Mouse (Mus musculus): Measurements from ENCODE around the gene Dmrtc2. TPM values are rescaled to one million over a fixed set of nuclear protein-coding genes. Genes with fewer than 3 reads are reported as not detected.

The Dmrtc2 gene
- total and polyA plus RNA-seq, 3 experiments, result not detected

DNA sequence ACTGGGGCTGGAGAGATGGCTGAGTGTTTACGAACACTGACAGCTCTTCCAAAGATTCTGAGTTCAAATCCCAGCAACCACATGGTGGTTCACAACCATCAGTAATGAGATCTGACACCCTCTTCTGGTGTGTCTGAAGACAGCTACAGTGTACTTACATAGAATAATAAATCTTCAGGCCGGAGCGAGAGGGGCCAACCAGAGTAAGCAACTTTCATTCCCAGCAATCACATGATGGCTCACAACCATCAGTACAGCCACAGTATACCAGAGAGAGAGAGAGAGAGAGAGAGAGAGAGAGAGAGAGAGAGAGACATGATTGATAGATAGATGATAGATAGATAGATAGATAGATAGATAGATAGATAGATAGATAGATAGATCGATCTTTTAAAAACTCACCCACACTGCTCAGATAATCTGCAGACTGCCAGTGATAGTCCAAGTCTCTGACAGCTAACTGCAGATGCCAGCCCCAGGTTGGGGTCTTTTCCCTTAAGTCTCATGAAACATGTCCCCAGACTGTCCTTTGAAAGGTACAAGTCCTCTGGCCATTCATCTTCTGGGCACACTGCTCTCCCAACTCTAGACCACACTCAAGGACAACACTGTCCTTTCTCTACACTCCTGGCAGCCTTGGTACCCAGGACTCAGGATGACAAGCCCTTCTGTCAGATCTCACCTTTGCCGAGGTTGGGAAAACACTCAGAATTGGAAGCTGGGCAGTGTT, 18.1 kb upstream of the Dmrtc2 start:
- H3K4me1 ChIP-seq (ENCODE audit: control insufficient read depth in 1 of 2, insufficient read depth in 2 of 2, low read length in 2 of 2), result peaks cover 7 to 15% of the 10 kb centered on the region in 2 experiments
- peak overlapping the region; percentile 97 for H3K27ac ChIP-seq (ENCODE audit: control insufficient read depth, low read depth, low read length)
- H3K9ac ChIP-seq (ENCODE audit: control insufficient read depth, low read depth, low read length, poor library complexity, severe bottlenecking), result peak overlapping the region; percentile 80
- H3K79me2 ChIP-seq (ENCODE audit: control insufficient read depth, insufficient read depth, low read length, poor library complexity), result no peaks in the 10 kb centered on the region; the same call in 1 of the 2 replicates
- DNase-seq (ENCODE audit: low read depth, low spot score), result peak; percentile 56
- peaks cover 0 to 15% of the 10 kb centered on the region in 2 experiments; a peak in 2 of 4 replicates for H3K36me3 ChIP-seq (ENCODE audit: control insufficient read depth in 1 of 2, insufficient read depth in 2 of 2, low read length in 2 of 2)
- no peaks in the 10 kb centered on the region for H3K9me3 ChIP-seq (replicated peaks; ENCODE audit: insufficient read depth, low read length)
- peak overlapping the region; percentile 47 to 53 for H3K4me3 ChIP-seq (ENCODE audit: control insufficient read depth in 1 of 2, insufficient read depth in 1 of 2, low read depth in 2 of 2, low read length in 2 of 2)
- TF ChIP-seq GATA1 (IDR thresholded peaks at IDR 0.05; ENCODE audit: low read depth, low read length) (peak; percentile 63; the same call in 1 of the 2 replicates), USF1 (IDR thresholded peaks at IDR 0.05; ENCODE audit: low read depth, low read length) (peak; percentile 49; the same call in 1 of the 2 replicates), TBP (IDR thresholded peaks at IDR 0.05; ENCODE audit: low read depth, low read length) (no peak)
- H3K27me3 ChIP-seq (ENCODE audit: control insufficient read depth in 1 of 2, insufficient read depth in 2 of 2, low read length in 2 of 2), result no peaks in the 10 kb centered on the region

DNA sequence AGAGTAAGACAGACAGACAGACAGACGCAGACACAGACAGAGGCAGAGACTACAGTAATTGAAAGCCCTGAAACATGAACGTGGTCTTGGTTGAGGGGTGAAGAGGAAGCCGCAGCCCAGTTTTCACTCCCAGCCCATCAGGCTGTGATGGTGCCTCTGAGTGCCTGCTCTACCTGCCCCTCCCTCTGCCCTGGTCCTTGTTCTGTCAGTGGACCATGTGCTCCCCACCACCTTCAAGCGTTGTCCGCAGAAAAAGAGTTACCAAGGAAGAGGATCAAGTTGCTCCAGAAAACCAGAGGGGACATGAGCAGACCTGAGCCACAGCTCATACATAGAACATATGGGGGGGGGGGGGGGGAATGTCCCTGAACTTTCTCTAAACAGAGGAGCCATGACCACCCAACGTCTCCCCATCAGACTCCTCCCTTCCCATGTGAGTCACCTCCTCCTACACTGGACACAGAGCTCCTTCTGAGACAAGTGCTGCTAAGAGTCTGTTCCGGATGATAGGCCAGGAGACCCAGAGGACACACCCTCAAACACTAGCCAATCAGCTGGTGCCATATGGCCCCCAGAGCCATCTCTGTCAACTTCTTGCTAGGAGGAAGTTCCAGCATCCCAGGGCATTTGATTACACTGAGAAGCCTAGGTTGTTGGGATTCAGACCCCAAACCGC, 17.2 kb upstream of the Dmrtc2 start:
- peak; percentile 98 for DNase-seq (ENCODE audit: low read depth, low spot score)
- Histone ChIP-seq H3K36me3 (ENCODE audit: control insufficient read depth in 1 of 2, insufficient read depth in 2 of 2, low read length in 2 of 2) (peaks cover 0 to 15% of the 10 kb centered on the region in 2 experiments; a peak in 2 of 4 replicates), H3K4me1 (ENCODE audit: control insufficient read depth in 1 of 2, insufficient read depth in 2 of 2, low read length in 2 of 2) (peaks cover 7 to 15% of the 10 kb centered on the region in 2 experiments), H3K9me3 (replicated peaks; ENCODE audit: insufficient read depth, low read length) (no peaks in the 10 kb centered on the region), H3K27me3 (ENCODE audit: control insufficient read depth in 1 of 2, insufficient read depth in 2 of 2, low read length in 2 of 2) (no peaks in the 10 kb centered on the region), H3K9ac (ENCODE audit: control insufficient read depth, low read depth, low read length, poor library complexity, severe bottlenecking) (peak overlapping the region; percentile 80), H3K4me3 (ENCODE audit: control insufficient read depth in 1 of 2, insufficient read depth in 1 of 2, low read depth in 2 of 2, low read length in 2 of 2) (peak overlapping the region; percentile 47 to 53), H3K79me2 (ENCODE audit: control insufficient read depth, insufficient read depth, low read length, poor library complexity) (no peaks in the 10 kb centered on the region; the same call in 1 of the 2 replicates), H3K27ac (ENCODE audit: control insufficient read depth, low read depth, low read length) (peak overlapping the region; percentile 97)
- no peak for TF ChIP-seq SMC3 (IDR thresholded peaks at IDR 0.05; ENCODE audit: low read depth, low read length)
- peak; percentile 62; the same call in 1 of the 2 replicates for TF ChIP-seq ELF1 (IDR thresholded peaks at IDR 0.05; ENCODE audit: low read depth, low read length)
- TF ChIP-seq TAL1 (IDR thresholded peaks at IDR 0.05; ENCODE audit: low read length), result peak; percentile 70
- TF ChIP-seq NRF1 (IDR thresholded peaks at IDR 0.05; ENCODE audit: insufficient read depth, low read depth, low read length, poor library complexity, severe bottlenecking), result no peak
- TF ChIP-seq CTCF (IDR thresholded peaks at IDR 0.05 in 2 of 3, conservative IDR thresholded peaks at IDR 0.05 in 1 of 3; ENCODE audit: control insufficient read depth in 1 of 3, insufficient read depth in 1 of 3, low read depth in 2 of 3, low read length in 3 of 3, poor library complexity in 1 of 3, severe bottlenecking in 1 of 3), result no peak
- TF ChIP-seq MYC (IDR thresholded peaks at IDR 0.05; ENCODE audit: low read depth, low read length), result peak; percentile 77
- peak; percentile 79 for TF ChIP-seq ETS1 (IDR thresholded peaks at IDR 0.05; ENCODE audit: low read depth, low read length)
- TF ChIP-seq MXI1 (IDR thresholded peaks at IDR 0.05; ENCODE audit: low read depth, low read length), result peak; percentile 47
- peak; percentile 46; the same call in 1 of the 2 replicates for TF ChIP-seq JUND (IDR thresholded peaks at IDR 0.05; ENCODE audit: low read depth, low read length)
- peak in 1 of 2 experiments; percentile 86; a peak in 2 of 4 replicates for TF ChIP-seq POLR2A (IDR thresholded peaks at IDR 0.05; ENCODE audit: control insufficient read depth in 1 of 2, insufficient read depth in 1 of 2, low read depth in 1 of 2, low read length in 2 of 2, poor library complexity in 1 of 2)
- TF ChIP-seq CHD1 (IDR thresholded peaks at IDR 0.05; ENCODE audit: low read depth, low read length), result no peak
- TF ChIP-seq EP300 (IDR thresholded peaks at IDR 0.05; ENCODE audit: low read depth in 1 of 2, low read length in 2 of 2), result peak in 1 of 2 experiments; percentile 62; a peak in 2 of 4 replicates
- peak; percentile 81 for TF ChIP-seq NELFE (IDR thresholded peaks at IDR 0.05; ENCODE audit: low read depth, low read length)
- TF ChIP-seq CHD2 (IDR thresholded peaks at IDR 0.05; ENCODE audit: low read length), result no peak
- TF ChIP-seq POLR2AphosphoS5 (IDR thresholded peaks at IDR 0.05; ENCODE audit: borderline replicate concordance, low read depth, low read length), result no peak; the same call in 1 of the 2 replicates
- no peak for TF ChIP-seq RAD21 (IDR thresholded peaks at IDR 0.05; ENCODE audit: low read depth, low read length)
- peak; percentile 39; the same call in 1 of the 2 replicates for TF ChIP-seq GATA1 (IDR thresholded peaks at IDR 0.05; ENCODE audit: low read depth, low read length)
- peak; percentile 68 for TF ChIP-seq TCF12 (IDR thresholded peaks at IDR 0.05; ENCODE audit: low read depth, low read length)
- TF ChIP-seq POLR2AphosphoS2 (IDR thresholded peaks at IDR 0.05; ENCODE audit: low read length), result peak; percentile 90
- peak; percentile 86 for TF ChIP-seq TBP (IDR thresholded peaks at IDR 0.05; ENCODE audit: low read depth, low read length)
- TF ChIP-seq MAX (IDR thresholded peaks at IDR 0.05; ENCODE audit: low read length), result peak; percentile 63
- TF ChIP-seq MAFK (IDR thresholded peaks at IDR 0.05; ENCODE audit: borderline replicate concordance, low read depth, low read length), result no peak
- TF ChIP-seq KAT2A (conservative IDR thresholded peaks at IDR 0.05; ENCODE audit: low read depth, low read length), result 0 out of 2 replicates have a peak, but pooled peaks have one; percentile 17
- no peak for TF ChIP-seq UBTF (IDR thresholded peaks at IDR 0.05; ENCODE audit: borderline replicate concordance, insufficient read depth, low read depth, low read length)
- no peak for TF ChIP-seq MYB (IDR thresholded peaks at IDR 0.05; ENCODE audit: low read depth, low read length)
- TF ChIP-seq E2F4 (IDR thresholded peaks at IDR 0.05; ENCODE audit: borderline replicate concordance, low read depth, low read length), result no peak
- peak; percentile 53; the same call in 1 of the 2 replicates for TF ChIP-seq HCFC1 (IDR thresholded peaks at IDR 0.05; ENCODE audit: low read depth, low read length)
- TF ChIP-seq RCOR1 (IDR thresholded peaks at IDR 0.05; ENCODE audit: low read depth, low read length), result no peak

All from MEL (cell line).